Mouse (Mus musculus) embryonic fibroblast, embryonic 13.5 days (primary cell): Measurements from ENCODE around the gene Use1.

Source experiments
- CTCF ChIP-seq: IDR thresholded peaks from 2 replicates; pipeline ENCODE4 v1.5.1; 2011; ENCODE audit warnings: mild to moderate bottlenecking, control low read depth, low read length, moderate library complexity, borderline replicate concordance; ENCODE audit not compliant: insufficient read depth
- POLR2A ChIP-seq: IDR thresholded peaks from 2 replicates; pipeline ENCODE4 v1.6.1; 2011; ENCODE audit warnings: low read depth, mild to moderate bottlenecking, control low read depth, low read length, moderate library complexity

- TF ChIP-seq CTCF (no peak), POLR2A (no peak)
Observed at GRCm38 (mm10) chr8:71403107-71403885, 36.6 kb downstream of the Use1 start.
